Mouse (Mus musculus): ENCODE measurements around the gene Me1.

DNA sequence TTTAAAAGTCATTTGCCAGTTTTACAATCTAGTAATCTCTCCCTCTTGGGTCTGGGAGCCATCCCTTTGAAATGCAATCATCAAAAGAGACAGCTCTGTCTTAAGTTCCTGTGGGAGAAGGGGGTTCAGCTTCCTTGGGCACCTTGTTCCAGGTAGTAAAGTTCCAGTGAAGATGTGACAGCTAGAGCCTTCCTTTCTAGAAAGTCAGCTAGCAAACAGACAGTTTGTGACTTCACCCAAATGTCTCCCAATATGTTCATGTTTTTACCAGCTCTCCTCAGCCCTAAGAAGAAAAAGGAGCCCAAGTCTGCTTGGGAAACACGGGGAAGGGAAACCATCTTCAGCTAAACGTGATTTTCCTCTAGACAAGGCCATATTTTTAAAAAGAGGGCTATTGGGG lies 16.9 kb upstream of the Me1 start:
- TF ChIP-seq CTCF (IDR thresholded peaks at IDR 0.05; ENCODE audit: borderline replicate concordance, extremely low read depth, insufficient read depth, insufficient read length) = no peak
- TF ChIP-seq POLR2A (IDR thresholded peaks at IDR 0.05; ENCODE audit: borderline replicate concordance, extremely low read depth, insufficient read depth, insufficient read length, poor library complexity, severe bottlenecking) = no peak

All from brain, embryonic 14.5 days (tissue).